Mouse (Mus musculus) brain, embryonic 14.5 days (tissue): ENCODE data around the gene Gskip.

ENCODE experiments used
- CTCF ChIP-seq: fragments of 200-500 bp; IDR thresholded peaks from 2 replicates; pipeline ENCODE4 v1.5.1; 2012; ENCODE audit warnings: inconsistent platforms, mild to moderate bottlenecking, moderate library complexity, borderline replicate concordance; ENCODE audit not compliant: insufficient read depth, insufficient read length; ENCODE audit errors: extremely low read depth
- POLR2A ChIP-seq: fragments of 200-500 bp; IDR thresholded peaks from 2 replicates; pipeline ENCODE4 v1.6.1; 2012; ENCODE audit warnings: mild to moderate bottlenecking, inconsistent platforms, borderline replicate concordance; ENCODE audit not compliant: poor library complexity, insufficient read depth, insufficient read length, severe bottlenecking; ENCODE audit errors: extremely low read depth

DNA sequence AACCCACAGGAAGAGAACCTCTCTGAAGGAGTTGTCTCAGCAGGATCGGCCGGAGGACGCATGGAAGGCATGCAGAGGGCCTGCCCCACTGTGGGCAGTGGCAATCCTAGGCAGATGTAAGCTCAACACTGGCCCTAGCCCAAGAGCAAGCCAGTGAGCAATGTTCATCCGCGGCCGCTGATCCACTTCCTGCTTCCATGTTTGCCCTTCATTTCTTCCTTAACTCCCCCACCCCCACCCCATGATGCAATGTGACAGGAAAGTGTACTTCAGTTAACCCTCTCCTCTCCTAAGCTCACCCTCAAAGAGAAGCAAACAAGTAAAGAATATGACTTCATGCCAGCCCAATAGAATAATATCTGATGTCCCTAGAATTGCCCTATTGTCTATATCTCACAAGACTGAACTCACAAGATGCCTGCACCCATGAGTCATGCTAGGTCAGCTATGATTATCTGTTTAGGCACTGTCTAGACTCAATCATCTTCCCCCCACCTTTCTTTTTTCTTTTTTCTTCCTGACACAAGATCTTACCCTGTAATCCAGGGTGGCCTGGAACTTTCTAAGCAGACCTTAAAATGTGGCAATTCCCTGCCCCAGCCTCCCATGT is 46.3 kb downstream of the Gskip start:
- TF ChIP-seq CTCF (no peak), POLR2A (no peak)
